Mouse (Mus musculus) heart, adult 2 months (tissue): ENCODE data around the gene Hps1. TPM values are rescaled to one million over a fixed set of nuclear protein-coding genes. Genes with fewer than 3 reads are reported as not detected.
A peak's percentile ranks its signal among the peaks of the same experiment; 100 is the strongest.

Experiments used
- DNase-seq, 2 experiments: peaks; one replicate each; pipeline ENCODE4 v3.0.0; 2021
- H3K27ac ChIP-seq: fragments of 200-600 bp; 2 replicates; pipeline ENCODE4 v1.8.1; 2022
- H3K27me3 ChIP-seq: fragments of 200-500 bp; 2 replicates; pipeline ENCODE4 v1.6.1; 2012; ENCODE audit warnings: mild to moderate bottlenecking, low read length, inconsistent platforms, mixed read lengths; ENCODE audit not compliant: control insufficient read depth, insufficient read depth
- H3K36me3 ChIP-seq: fragments of 200-500 bp; 2 replicates; pipeline ENCODE4 v1.6.1; 2012; ENCODE audit warnings: low read length, inconsistent platforms; ENCODE audit not compliant: control insufficient read depth, insufficient read depth
- H3K4me1 ChIP-seq: fragments of 200-500 bp; 2 replicates; pipeline ENCODE4 v1.6.1; 2011; ENCODE audit warnings: low read length; ENCODE audit not compliant: control insufficient read depth, insufficient read depth
- H3K4me3 ChIP-seq: fragments of 200-600 bp; 2 replicates; pipeline ENCODE4 v1.8.1; 2022
- H3K79me2 ChIP-seq: fragments of 200-500 bp; replicated peaks from 2 replicates; pipeline ENCODE4 v1.6.1; 2012; ENCODE audit warnings: mild to moderate bottlenecking, inconsistent platforms, low read length, moderate library complexity, mixed read lengths; ENCODE audit not compliant: control insufficient read depth, insufficient read depth
- H3K9ac ChIP-seq: fragments of 200-500 bp; 2 replicates; pipeline ENCODE4 v1.6.1; 2012; ENCODE audit warnings: low read depth, mild to moderate bottlenecking, control low read depth, inconsistent platforms, low read length, mixed read lengths
- CTCF ChIP-seq: fragments of 200-600 bp; IDR thresholded peaks from 2 replicates; pipeline ENCODE4 v1.8.1; 2022; ENCODE audit warnings: antibody characterized with exemption, mild to moderate bottlenecking, moderate library complexity
- EP300 ChIP-seq: fragments of 200-500 bp; IDR thresholded peaks from 2 replicates; pipeline ENCODE4 v1.6.1; 2011; ENCODE audit warnings: low read depth, low read length, control low read depth; ENCODE audit not compliant: insufficient read depth
- POLR2A ChIP-seq: fragments of 200-500 bp; IDR thresholded peaks from 2 replicates; pipeline ENCODE4 v1.6.1; 2011; ENCODE audit warnings: mild to moderate bottlenecking, low read depth, low read length, control low read depth; ENCODE audit not compliant: insufficient read depth
- WGBS: fragments of 180-500 bp; shearing (Covaris S2); methylation state at CpG from one replicate; pipeline ENCODE4 v1.1.7; 2018; 5-methylcytosine and 5-hydroxymethylcytosine counted together
- intact Hi-C: fragments of 180-260 bp; cut with DNase I; formaldehyde crosslinking; loops from one replicate; pipeline ENCODE4 v1.15.1; 2025
- polyA plus RNA-seq: library from polyadenylated mRNA; depleted of rRNA; stranded (reverse); fragments of >200 nt; gene quantifications from 2 replicates; pipeline ENCODE4 v1.2.3, GENCODE M21; 2012; rRNA removed
- total RNA-seq, 2 experiments: library from RNA; stranded (reverse); gene quantifications; 2 replicates each; pipeline ENCODE4 v1.2.3; 2021

Hps1 gene
- total and polyA plus RNA-seq, 3 experiments: 1.6 to 6.6 (median 1.7) TPM

- no peak overlapping the region for H3K27ac ChIP-seq
- no peaks in the 10 kb centered on the region for H3K4me1 ChIP-seq
- intact Hi-C loops: no loop called here
- TF ChIP-seq EP300 (no peak), CTCF (no peak), POLR2A (no peak)
- no peak overlapping the region for H3K4me3 ChIP-seq
- DNase-seq: no peak
- WGBS: 17% methylated on average over 2 of the region's 2 CpGs
- no peaks in the 10 kb centered on the region for H3K79me2 ChIP-seq
- H3K36me3 ChIP-seq: no peaks in the 10 kb centered on the region
- no peaks in the 10 kb centered on the region for H3K27me3 ChIP-seq
- no peak overlapping the region for H3K9ac ChIP-seq
Observed at GRCm38 (mm10) chr19:42722500-42722899, 57.3 kb downstream of the Hps1 start.

- Histone ChIP-seq H3K27ac (no peak overlapping the region), H3K36me3 (no peaks in the 10 kb centered on the region), H3K79me2 (no peaks in the 10 kb centered on the region), H3K4me3 (no peak overlapping the region), H3K27me3 (no peaks in the 10 kb centered on the region), H3K9ac (no peak overlapping the region), H3K4me1 (no peaks in the 10 kb centered on the region)
- no peak for TF ChIP-seq POLR2A
- no peak for TF ChIP-seq CTCF
- TF ChIP-seq EP300: no peak
- WGBS: 77% methylated on average over 3 of the region's 3 CpGs
- intact Hi-C loops: no loop called here
- no peak for DNase-seq
Observed at GRCm38 (mm10) chr19:42718101-42718500, 61.7 kb downstream of the Hps1 start.

- no peak overlapping the region for H3K4me3 ChIP-seq
- no peak for DNase-seq
- H3K4me1 ChIP-seq: no peaks in the 10 kb centered on the region
- no peaks in the 10 kb centered on the region for H3K36me3 ChIP-seq
- no peaks in the 10 kb centered on the region for H3K79me2 ChIP-seq
- H3K27me3 ChIP-seq: no peaks in the 10 kb centered on the region
- TF ChIP-seq CTCF: no peak
- TF ChIP-seq EP300: no peak
- no peak for TF ChIP-seq POLR2A
- intact Hi-C loops: no loop called here
- H3K27ac ChIP-seq: no peak overlapping the region
- H3K9ac ChIP-seq: no peak overlapping the region
- WGBS: 72% methylated on average over 5 of the region's 5 CpGs
Observed at GRCm38 (mm10) chr19:42717668-42718067, 62.1 kb downstream of the Hps1 start.

GRCm38 (mm10) chr19:42716507-42716906 lies 63.3 kb downstream of the Hps1 start:
- Histone ChIP-seq H3K36me3 (no peaks in the 10 kb centered on the region), H3K79me2 (no peaks in the 10 kb centered on the region), H3K4me1 (no peaks in the 10 kb centered on the region), H3K27me3 (no peaks in the 10 kb centered on the region), H3K9ac (no peak overlapping the region), H3K27ac (no peak overlapping the region), H3K4me3 (no peak overlapping the region)
- no peak for DNase-seq
- 37% methylated on average over 7 of the region's 7 CpGs for WGBS
- intact Hi-C loops: no loop called here
- TF ChIP-seq POLR2A (no peak), EP300 (no peak), CTCF (no peak)

- WGBS: 78% methylated on average over 9 of the region's 9 CpGs
- no peaks in the 10 kb centered on the region for H3K36me3 ChIP-seq
- TF ChIP-seq EP300: no peak
- TF ChIP-seq POLR2A: no peak
- TF ChIP-seq CTCF: no peak
- peak in 1 of 2 experiments; percentile 20 for DNase-seq
- no peaks in the 10 kb centered on the region for H3K79me2 ChIP-seq
- intact Hi-C loops: no loop called here
- H3K4me1 ChIP-seq: no peaks in the 10 kb centered on the region
- no peak overlapping the region for H3K9ac ChIP-seq
- no peak overlapping the region for H3K4me3 ChIP-seq
- H3K27me3 ChIP-seq: no peaks in the 10 kb centered on the region
- no peak overlapping the region for H3K27ac ChIP-seq
Observed at GRCm38 (mm10) chr19:42713770-42714169, 66.0 kb downstream of the Hps1 start.

Other genes starting within 250 kb of the Hps1 start
- gene Loxl4, start 167.2 kb downstream of the Hps1 start, total RNA-seq: under 1 TPM; 0.77 to 0.91 TPM
- gene Loxl4, start 167.2 kb downstream of the Hps1 start, polyA plus RNA-seq: 0.76 and 0.82 TPM in 2 replicates
- 1 to 10 TPM; 3.9 to 4.4 TPM for gene Pyroxd2, start 27.2 kb downstream of the Hps1 start, total RNA-seq
- gene Pyroxd2, start 27.2 kb downstream of the Hps1 start, polyA plus RNA-seq: 4.6 and 4.7 TPM in 2 replicates